ENCODE assay signal across 16 mouse cellular contexts in the genomic region with DNA sequence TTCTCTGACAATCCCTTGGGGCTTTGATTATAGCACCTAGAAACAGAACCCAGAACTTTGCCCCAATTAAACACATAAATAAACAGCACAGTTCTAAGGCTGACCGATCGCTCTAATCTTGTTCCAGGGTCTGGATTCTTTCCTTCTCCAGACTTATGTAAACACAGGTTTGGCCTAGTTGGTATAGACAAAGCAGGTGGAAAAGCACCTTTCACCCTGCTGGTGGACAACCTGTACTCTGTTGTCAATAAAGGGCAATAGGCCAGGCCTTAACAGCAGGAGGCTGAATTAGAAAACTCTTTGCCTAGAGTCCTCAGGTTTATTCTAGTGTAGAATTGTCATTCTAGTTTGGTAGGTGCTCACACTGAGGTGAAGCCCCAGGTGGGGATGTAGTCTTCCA.
"Had no signal": no experiment of that assay in that cellular context is flagged by ENCODE, and none has a peak within 500 bp of the region (broad histone marks: within the 10 kb centered on the region; RNA-seq: fewer than 3 reads in every experiment).

No protein-coding gene starts in this region.

- DNase-seq: kidney, adult 11 months; kidney, postnatal 10 days; lung, embryonic 14.5 days; lung, postnatal 10 days; retina, postnatal 1 day; right cerebral cortex, postnatal 4 days; spleen, adult 18-20 months; thymus, postnatal 36 days had no signal

- H3K4me2 ChIP-seq: lung, embryonic 14.5 days; midbrain, embryonic 11.5 days; midbrain, embryonic 15.5 days; neural tube, embryonic 12.5 days; stomach, embryonic 15.5 days had no signal

- H3K27ac ChIP-seq: left cerebral cortex, adult 2 months; limb, embryonic 10.5 days; macrophage; midbrain, embryonic 15.5 days; neural tube, embryonic 12.5 days; stomach, embryonic 15.5 days had no signal

- H3K4me1 ChIP-seq: limb, embryonic 10.5 days; megakaryocyte, embryonic 14.5 days; midbrain, embryonic 15.5 days; neural tube, embryonic 12.5 days; stomach, embryonic 15.5 days had no signal

- H3K9ac ChIP-seq: lung, embryonic 14.5 days; midbrain, embryonic 15.5 days; neural tube, embryonic 12.5 days; stomach, embryonic 15.5 days had no signal

- H3K36me3 ChIP-seq: limb, embryonic 10.5 days; midbrain, embryonic 15.5 days; neural tube, embryonic 12.5 days; stomach, embryonic 15.5 days had no signal

- H3K9me3 ChIP-seq: limb, embryonic 10.5 days; megakaryocyte, embryonic 14.5 days; midbrain, embryonic 15.5 days; neural tube, embryonic 12.5 days; stomach, embryonic 15.5 days had no signal

- H3K27me3 ChIP-seq: megakaryocyte, embryonic 14.5 days; midbrain, embryonic 15.5 days; neural tube, embryonic 12.5 days; stomach, embryonic 15.5 days had no signal

- ATAC-seq: midbrain, embryonic 15.5 days had no signal

- H3K4me3 ChIP-seq: left cerebral cortex, adult 2 months; limb, embryonic 10.5 days; megakaryocyte, embryonic 14.5 days; midbrain, embryonic 15.5 days; neural tube, embryonic 12.5 days; stomach, embryonic 15.5 days had no signal
